Mouse (Mus musculus) heart, postnatal 25 days (tissue): ENCODE data around the gene Shprh. TPM values are rescaled to one million over a fixed set of nuclear protein-coding genes. Genes with fewer than 3 reads are reported as not detected.
A peak's percentile ranks its signal among the peaks of the same experiment; 100 is the strongest.
"Not testable (repeated sequence)": the region's sequence is repeated elsewhere in the genome, so short reads cannot be mapped to it uniquely, and the experiment has no call there.

ENCODE experiments used
- DNase-seq: peaks from one replicate; pipeline ENCODE4 v3.0.0; 2022; ENCODE audit warnings: low spot score
- intact Hi-C: fragments of 180-260 bp; cut with DNase I; formaldehyde crosslinking; loops from one replicate; pipeline ENCODE4 v1.15.1; 2025
- total RNA-seq, 2 experiments: library from RNA; stranded (reverse); gene quantifications; 2 replicates each; pipeline ENCODE4 v1.2.3; 2021

The Shprh gene
- total RNA-seq = 10 to 100 TPM; 11.8 to 13.0 TPM

DNA sequence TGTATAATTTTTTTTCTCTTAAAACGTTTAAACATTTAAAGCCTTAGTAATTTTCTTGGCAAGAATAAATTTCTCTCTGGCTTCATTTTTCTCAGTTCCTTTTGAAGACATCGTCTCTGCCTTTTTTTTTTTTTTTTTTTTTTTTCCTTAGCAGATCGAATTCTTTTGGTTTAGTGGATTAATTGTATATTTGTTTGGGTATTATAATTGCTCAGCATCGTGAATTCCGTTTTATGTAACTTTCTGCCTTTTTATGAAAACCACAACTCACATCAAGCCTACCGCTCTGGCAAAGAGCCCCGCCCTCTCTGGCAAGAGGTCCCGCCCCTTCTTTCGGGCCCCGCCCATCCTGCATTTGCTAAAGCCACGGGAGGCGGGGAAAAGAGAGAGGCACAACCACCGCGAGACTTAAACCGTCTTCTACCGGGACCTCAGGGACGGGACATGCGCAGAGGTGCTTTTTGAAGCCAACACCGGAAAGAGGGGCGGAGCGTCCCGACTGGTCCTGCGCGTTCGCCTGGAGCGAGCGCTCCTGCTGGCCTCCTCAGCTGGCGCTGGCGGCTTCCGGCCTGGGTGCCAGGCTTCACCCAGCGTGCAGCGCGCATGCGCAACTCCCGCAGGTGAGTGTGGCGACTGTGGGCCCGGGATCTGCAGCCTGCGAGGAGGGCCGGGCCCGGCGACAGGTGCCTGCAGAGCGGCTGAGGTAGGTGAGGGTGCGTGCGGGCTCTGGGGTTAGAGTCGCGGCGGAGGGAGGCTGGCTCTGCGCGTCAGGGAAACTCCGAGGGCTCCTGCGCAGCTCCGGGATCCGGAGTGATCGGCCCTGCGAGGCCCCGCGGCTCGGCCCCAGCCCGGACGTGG is at the start of gene Shprh:
Gene Shprh, plus strand, starts transcription at position 544 of the 858 bp plus-strand sequence.
- peak; percentile 96 for DNase-seq
- intact Hi-C loops = no loop called here

DNA sequence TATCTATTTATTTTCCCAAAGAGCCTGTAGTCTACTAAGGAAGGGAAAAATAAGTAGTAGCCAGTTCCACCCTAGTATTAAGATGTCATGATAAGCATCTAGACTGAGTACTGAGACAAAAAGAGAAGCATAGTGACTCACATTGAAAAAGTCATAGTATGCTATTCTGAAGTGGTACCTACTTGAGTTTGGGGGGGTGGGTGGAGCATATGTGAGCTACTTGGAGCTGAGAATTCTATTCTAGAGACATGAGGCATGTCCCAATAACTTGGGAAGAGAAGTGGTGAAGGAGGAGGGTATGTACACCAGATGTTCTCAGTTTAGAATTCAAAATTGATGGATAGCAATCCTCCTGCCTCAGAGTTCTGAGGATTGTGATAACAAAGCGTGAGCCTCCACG is 27.4 kb upstream of the Shprh start:
- DNase-seq = no peak
- intact Hi-C loops = no loop called here

DNA sequence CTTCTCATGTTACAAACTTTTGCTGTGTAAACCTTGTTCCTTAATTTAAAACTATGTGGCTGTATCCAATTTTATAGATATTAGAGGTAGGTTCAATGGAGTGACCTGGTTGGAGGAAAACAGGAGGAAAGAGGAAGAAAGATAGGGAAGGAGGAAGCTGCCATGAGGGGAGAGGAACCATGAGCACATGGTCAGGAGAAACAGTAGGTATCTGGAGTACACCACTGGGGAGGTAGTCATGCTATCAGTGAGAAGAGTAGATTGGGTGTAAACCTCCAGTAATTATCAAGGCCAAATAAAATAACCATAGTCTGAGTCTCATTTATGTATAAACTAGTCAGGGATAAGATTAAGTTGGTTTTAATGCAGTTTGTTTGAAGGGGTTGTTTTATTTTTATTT is 3.6 kb upstream of the Shprh start:
- intact Hi-C loops = no loop called here
- DNase-seq = no peak

DNA sequence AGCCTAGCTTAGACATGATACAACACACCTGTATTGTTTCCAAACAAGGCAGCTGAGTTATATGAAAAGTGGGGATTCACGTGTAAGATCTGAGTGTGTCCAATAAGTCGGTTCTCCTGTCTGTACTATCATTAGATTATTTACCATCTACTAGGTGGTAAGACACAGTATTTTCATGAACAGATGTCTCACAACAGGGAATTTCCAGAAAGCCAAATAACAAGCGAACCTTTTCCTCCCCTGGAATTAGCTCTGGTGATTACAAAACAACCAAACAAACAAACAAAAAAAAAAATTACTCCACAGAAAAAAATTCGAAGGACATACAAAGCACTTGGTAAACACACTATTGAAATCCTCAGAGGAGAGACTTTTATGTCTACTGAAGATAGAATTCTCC is 781 bp upstream of the Shprh start:
- intact Hi-C loops = no loop called here
- DNase-seq = no peak

DNA sequence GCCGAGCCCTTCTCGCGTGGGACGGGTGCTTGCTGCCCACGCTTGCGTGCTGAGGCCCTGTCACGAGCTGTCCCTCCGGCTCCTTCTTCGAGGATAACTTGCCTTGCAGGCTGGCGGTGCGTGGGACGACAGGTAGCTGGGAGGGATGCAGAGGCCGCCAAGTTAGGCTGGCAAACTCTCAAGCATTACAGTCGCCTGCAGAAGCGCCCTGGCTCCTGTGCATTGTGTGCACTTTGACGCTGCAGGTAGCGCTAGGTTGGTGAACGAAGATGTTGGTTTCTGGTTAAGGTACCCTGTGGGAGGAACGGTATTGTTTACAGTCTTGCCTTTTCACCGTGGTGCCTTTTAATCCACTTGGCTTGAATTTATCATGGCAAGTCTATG is 507 bp downstream of the Shprh start:
- intact Hi-C loops = loop anchor here (5.0 kb wide), 1 partner anchor 133 kb away; the partner anchor contains the start of gene Fbxo30
- DNase-seq = no peak

DNA sequence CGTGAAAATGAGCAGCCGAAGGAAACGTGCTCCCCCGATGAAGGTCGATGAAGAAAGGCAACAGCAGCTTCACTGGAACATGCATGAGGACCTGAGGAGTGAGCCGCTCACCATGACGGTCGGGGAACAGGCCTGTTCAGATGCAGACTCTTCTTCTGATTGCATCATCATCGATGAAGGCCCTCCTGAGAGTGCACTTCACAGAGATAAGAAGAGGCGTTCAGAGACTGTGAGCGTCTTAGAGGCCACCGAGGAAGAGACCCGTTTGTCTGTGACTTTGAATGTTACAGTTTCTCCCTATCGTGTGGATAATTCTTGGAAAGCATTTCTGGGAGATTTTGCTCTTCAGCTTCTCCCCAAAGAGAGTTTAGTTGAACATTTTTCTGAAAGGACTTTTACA is 2.4 kb downstream of the Shprh start:
- no peak for DNase-seq
- intact Hi-C loops = loop anchor here (5.0 kb wide), 1 partner anchor 131 kb away; the partner anchor contains the start of gene Fbxo30

DNA sequence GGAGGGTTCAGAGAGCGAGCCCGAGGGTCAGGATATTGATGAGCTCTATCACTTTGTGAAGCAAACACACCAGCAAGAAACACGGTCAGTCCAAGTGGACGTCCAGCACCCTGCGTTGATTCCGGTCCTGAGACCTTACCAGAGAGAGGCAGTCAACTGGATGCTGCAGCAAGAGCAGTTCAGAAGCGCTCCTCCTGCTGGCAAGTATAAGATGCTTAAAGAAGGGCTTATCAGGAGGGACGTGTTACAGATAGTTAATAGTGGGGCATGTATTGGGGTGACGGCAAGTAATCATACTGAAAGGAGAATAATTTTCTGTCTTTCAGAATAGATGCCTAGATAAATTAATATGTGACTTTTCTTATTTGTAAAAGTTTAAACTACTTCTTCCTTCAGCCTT is 7.8 kb downstream of the Shprh start:
- DNase-seq = no peak
- intact Hi-C loops = no loop called here

DNA sequence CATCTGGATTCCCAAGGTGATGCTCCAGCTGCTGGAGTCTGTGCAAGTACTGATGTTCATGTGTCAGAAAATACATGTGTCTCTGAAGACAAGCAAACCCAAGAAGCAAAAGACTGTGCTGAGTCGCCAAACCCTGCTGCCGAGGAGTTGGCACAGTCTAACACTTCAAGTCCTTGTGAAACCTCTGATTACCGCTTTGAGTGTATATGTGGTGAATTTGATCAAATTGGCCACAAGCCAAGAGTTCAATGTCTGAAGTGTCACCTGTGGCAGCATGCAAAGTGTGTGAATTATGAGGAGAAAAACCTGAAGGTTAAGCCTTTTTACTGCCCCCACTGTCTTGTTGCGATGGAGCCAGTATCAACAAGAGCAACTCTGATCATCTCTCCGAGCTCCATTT is 15.3 kb downstream of the Shprh start:
- intact Hi-C loops = no loop called here
- no peak for DNase-seq

DNA sequence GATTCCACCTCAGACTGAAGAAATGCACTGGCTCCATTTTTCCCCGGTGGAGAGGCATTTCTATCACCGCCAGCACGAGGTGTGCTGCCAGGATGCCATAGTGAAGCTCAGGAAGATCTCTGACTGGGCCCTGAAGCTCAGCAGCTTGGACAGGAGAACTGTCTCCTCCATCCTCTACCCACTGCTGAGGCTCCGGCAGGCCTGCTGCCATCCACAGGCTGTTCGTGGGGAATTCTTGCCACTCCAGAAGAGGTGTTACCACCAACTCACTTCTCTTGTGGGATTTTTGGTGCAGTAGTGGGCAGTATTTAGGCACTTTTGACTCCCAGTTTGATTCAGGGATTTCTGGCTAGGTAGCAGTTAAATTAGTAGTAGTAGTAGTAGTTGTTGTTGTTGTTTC is 21.0 kb downstream of the Shprh start:
- no peak for DNase-seq
- intact Hi-C loops = no loop called here

DNA sequence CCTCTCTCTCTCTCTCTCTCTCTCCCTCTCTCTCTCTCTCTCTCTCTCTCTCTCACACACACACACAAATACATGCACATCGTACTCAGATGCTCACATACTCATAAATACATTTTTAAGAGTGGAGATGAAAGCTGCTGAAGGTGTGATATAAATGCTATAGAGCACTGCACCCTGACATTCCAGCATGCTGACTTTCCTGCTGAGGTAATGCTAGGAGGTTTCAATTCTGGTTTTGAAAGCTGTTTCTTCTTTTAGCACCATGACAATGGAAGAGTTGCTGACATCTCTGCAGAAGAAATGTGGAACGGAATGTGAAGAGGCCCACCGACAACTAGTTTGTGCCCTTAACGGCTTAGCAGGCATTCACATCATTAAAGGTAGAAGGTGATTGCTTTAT is 22.4 kb downstream of the Shprh start:
- intact Hi-C loops = no loop called here
- DNase-seq = no peak

DNA sequence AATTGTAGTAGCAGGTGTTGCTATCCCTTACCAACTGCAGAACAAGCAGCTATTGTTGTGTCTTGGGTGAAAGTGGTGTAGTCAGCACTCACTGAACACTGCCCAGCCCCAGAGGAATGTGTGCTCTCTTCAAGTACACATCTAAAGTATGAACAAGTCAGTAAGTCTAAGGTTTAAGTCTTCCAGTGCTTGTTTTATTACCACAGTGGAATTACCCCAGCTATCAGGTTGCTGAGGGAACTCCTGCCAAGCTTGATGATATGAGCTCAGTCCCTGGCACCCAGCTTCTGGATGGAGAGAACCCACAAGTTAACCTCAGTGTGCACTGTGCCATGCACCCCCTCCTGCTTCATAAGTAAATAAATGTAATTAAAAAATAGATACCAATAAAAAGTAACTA is 23.3 kb downstream of the Shprh start:
- no peak for DNase-seq
- intact Hi-C loops = no loop called here

DNA sequence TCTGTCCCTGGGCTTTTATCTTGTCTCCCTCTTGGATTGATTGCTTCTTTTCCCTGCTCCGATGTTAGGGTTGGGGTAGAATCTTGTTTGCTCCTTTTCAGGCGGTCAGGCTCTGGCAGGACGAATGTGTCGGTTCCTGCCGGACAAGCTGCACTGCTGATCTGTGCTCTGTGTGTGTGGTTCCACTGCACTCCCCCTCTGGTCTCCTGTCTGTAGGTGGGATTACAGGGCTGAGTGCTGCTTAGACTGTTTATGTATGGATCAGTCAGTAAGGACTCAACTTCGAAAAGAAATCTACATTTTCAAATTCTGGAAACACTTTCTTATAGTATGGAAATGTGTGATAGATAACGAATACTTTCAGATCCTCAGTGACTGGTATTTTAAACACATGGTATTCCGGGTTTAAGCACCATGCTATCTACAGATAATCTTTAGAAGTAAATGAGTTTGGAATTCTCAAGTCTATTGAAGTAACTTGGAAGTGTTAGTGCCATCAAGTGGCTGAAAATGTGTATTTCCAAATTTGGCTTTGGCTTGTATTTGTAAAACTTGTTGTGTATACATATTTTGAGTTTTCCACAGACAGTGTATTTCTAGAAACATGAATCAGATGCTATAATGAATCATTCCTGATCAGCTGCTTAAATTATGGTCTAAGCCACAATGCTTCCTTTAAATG is 26.7 kb downstream of the Shprh start:
- DNase-seq = no peak
- intact Hi-C loops = loop anchor here (5.0 kb wide), 1 partner anchor 769 kb away; no protein-coding TSS in a partner anchor

DNA sequence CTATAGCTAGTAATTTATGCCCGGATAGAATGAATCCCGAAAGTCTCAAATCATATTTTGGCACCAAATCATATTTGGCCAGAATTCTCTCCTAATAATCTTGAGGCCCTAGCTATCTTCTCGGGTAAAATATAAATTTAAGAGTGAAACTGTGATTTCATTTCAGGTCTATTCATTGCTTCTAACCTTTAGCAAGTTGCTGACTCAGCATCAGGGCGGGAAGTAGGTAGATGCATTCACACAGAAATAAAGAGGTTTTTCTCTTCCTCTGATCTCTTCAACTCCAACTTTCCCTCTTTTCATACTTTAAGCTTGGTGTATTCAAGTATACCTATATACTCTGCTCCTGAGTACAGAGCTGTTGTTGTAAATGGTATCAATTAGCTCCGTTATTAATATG is 30.9 kb downstream of the Shprh start:
- intact Hi-C loops = loop anchor here (2.0 kb wide), 1 partner anchor 13 kb away; no protein-coding TSS in a partner anchor
- DNase-seq = no peak

DNA sequence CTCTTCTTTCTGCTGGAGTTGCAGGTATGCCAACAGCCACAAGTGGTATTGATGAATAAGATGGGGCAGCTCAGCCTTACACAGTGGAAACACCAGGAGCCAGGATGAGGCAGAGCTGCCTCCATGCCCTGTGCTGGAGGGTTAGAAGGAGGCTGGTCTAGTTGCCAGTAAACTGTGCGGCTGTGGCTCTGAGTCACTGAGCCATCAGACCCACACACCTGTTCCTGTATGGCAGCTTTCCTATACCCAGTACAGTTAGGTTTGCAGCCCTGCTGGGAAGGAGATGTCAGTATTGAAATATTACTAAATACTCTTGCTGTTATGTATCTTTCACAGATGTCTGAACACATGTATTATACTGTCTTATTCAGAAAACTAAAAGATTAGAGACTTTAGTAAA is 48.1 kb downstream of the Shprh start:
- DNase-seq = no peak
- intact Hi-C loops = no loop called here

DNA sequence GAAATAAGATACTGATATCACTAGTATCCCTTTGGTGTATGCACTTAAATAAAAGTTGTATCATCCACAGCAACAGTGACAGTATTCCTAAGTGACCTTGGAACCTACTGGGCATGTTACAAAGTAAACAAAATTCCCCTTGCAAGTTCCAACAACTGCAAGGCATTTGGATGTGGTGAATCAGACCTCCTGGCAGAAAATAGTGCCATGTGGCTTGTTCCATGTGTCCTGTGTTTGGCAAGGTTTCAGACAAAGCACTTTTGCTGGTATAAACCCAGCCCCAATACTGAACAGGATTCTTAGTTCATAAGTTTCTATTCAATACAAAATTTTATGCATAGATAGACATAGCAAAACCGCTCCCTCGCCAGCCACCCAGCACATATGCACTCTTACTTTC is 49.1 kb downstream of the Shprh start:
- intact Hi-C loops = no loop called here
- DNase-seq = no peak

DNA sequence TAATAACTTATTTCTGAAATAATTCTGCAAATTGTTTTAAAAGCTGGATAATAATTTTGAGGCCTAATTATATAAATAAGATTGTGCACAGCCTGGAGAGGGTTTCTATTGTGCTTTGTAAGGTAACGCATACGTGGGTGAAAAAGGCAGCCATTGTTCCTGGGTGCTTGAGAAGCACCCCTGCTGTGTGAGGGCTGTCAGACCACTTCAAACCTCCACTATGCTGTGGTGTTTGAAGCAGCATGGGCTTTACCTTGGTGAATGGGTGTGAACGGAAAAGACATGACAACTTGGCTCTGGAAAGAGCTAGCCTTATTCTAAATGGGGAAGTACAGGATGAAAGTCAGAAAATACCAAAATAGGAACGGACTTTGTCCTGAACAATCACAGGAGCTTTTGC is 50.8 kb downstream of the Shprh start:
- intact Hi-C loops = loop anchor here (5.0 kb wide), 1 partner anchor 82 kb away; the partner anchor contains the start of gene Fbxo30

DNA sequence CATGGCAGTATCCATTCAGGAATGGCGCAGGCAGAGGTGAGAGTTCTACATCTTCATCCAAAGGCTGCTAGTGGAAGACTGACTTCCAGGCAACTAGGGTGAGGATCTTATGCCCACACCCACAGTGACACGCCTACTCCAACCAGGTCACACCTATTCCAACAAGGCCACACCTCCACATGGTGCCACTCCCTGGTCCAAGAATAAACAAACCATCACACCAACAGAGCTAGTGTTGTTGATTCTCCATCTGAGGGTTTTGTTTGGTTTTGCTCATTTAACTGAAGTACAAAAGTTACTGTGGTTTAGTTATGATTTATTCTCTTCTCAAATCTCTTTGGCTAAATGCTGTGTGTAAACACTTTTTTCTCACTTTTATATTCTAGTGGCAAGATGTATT is 56.7 kb downstream of the Shprh start:
- DNase-seq, intact Hi-C loops: not testable (repeated sequence)

More for the DNA sequence above, 50.8 kb downstream of the Shprh start:
- no peak for DNase-seq

DNA sequence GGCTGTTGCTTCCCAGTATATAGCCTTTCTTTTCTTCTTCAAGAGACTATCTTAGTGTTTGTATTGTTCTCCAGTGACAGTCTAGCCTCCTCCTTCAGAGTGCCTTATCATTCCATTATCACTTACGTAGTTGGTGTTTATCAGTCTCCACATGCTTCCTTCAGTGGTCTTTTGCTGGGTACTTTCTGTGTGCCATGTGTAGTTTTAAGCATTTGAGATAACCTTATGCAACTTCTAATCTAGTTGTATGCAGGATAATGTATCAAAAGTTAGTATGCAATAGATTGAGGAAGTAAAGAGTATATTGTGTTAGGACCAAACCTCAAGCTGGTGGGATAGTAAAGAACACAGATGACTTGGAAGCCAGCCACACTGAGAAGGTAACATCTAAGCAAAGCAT is 59.4 kb downstream of the Shprh start:
- intact Hi-C loops = no loop called here
- DNase-seq = no peak

DNA sequence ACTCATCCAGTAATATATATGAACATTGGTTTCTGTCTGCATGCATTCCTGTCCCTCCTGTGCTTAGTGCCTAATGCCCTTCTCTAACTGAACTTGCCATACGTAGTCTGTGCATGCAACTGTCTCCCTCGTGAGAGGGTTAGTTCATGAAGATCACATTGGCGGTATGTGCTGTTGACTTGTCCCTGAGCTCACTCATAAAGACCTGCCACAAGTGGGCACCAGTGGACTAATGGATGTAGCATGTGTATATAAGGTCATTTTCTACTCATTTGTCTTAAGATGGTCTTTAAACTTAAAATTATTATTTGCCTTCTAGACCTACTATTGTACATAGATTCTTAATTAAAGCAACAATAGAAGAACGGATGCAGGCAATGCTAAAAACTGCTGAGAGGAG is 62.8 kb downstream of the Shprh start:
- intact Hi-C loops = no loop called here
- DNase-seq = no peak

DNA sequence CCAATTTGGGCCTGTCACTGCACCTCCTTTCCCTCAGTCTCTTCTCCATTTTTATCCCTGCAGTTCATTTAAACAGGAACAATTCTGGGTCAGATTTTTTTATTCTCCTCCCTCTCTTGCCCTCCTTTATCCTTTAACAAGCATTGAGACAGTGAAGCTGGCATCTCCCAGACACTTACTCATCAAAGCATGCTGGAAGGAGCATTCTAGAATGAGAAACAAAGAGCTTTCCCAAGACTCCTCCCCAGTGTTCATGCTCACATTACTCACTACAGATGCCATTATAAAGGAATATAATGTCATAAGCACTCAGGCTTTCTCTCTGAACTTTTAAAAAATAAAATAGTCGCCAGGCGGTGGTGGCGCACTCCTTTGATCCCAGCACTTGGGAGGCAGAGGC is 77.2 kb downstream of the Shprh start:
- intact Hi-C loops = no loop called here
- no peak for DNase-seq

DNA sequence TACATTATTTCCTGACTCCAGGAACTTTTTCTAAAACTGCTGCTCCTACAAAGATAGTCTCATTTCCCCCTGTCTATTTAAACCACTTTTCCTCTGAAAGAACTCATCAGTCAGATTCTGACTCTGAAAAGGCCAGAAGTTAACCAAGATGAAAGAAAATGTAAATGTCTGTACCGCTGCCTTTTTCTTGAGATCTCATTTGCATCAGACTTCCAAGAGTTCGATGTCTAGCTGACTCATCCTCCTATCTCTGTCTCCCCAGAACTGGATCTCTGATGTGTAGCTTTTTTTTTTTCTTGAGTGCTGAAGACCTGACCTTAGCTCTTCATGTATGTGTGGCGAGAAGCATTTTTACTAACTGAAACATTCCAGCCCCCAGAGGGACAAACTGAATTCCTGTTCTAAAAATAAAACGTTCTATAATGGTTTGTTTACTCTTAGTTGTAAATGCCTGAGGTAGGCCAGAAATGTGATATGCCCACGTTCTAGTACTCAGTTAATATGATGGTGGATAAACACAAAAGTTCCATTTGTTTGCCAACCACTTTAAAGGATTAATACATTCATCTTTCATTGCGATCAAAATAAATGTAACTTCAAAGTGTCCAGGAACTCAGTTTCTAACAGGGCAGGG is 80.4 kb downstream of the Shprh start:
- DNase-seq = no peak
- intact Hi-C loops = no loop called here
